Mouse (Mus musculus): ENCODE data around the gene Tmem184b.

The Tmem184b gene

DNA sequence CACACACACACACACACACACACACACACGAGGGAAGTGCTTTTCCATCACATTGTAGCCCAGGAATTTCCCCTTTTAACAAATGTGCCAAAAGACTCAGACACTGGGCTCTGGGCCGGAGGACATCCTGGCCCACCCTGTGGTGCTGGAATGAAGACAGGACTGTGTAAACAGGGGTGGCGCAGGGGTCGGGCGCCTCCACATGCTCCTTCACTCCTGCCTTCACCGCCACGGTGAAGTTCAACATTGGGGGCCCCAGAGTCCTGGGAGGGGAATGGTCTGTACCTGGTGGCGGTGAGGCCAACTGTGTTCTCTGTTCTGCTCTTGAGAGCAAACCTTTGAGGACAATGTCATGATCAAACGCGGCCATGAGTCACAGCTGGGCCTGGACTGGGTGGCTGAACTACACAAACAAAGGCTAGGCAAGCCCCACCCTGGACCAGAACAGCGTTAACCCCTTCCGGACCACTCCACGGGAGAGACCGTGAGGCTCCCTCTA lies 35.0 kb downstream of the Tmem184b start:
- DNase-seq (ENCODE audit: low spot score) = peak; percentile 88

DNA sequence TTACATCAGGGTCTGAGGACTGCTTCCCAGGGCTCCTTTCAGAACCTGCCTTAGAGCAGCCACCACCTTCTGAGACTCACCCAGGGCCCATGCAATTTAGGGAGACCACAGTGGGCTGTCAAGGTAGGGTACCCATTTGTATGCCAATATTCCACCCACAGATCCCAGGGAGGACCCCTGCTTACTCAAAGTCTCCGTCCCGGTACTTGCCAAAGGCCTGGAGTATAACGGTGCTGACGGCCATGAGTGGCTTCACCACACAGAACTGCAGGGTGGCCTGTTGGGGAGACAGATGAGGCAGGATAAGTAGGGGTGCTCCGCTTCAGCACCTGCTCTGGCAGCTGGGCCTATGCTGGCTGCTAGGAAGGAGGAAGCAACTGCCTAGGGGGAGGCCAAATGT lies 37.0 kb downstream of the Tmem184b start:
- no peak for DNase-seq (ENCODE audit: low spot score)

DNA sequence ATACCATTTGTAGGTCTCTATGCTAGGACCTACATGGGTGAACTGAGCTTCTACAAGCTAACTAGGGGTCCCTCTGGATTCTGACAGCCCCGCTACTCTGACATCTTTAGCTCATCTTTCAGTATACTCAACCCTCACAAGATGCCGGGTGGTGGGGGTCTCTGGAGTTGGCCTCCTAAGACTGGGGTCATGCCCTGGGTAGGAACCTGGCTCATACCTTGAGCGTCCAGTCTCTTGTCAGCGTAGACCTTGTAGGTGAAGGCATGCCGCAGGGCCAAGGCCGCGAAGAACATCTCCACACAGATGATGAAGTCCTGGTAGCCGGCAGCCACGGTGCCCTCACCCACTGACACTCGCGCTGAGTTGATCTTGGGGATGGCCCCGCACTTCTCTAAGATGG lies 38.3 kb downstream of the Tmem184b start:
- DNase-seq (ENCODE audit: low spot score) = no peak

GRCm38 (mm10) chr15:79364120-79364519 lies 39.2 kb downstream of the Tmem184b start:
- no peak for DNase-seq (ENCODE audit: low spot score)

DNA sequence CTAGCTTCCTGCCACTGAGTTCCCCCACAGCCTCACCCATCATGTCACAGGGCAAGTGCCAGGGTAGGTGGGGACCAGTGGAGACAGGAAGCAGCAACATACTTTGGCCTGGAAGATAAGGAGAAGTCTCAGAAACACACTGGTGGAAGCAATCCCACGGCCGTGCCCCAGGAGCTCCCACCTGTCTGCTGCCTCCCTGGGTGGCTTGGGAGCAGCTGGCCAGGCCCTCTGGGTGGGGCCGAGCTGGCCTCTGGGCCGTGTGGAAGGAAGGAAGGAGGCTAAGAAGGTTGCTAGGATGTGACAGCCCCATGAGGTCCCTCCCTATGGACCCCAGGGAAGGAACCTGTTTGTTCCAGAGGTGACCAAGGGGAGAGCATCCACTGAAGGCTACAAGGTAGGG lies 42.3 kb downstream of the Tmem184b start:
- no peak for DNase-seq (ENCODE audit: low spot score)

DNA sequence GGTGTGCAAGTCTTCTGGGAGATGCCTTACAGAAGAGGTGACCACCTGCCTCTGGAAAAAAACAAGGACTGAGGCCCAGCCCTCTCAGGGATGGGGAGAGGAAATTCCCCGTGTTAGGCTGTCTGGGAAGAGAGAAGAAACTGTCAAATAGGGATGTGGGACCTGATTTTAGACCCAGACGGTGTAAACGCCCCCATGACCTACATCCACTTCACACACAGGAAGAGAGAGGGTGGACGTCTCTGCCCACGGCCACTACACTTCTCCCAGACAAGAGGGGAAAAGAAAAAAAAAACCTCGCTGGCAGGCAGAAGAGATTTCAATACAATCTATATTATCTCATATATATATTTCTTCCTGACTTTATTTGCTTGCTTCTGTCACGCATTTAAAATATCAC lies 43.0 kb downstream of the Tmem184b start:
- DNase-seq (ENCODE audit: low spot score) = no peak

DNA sequence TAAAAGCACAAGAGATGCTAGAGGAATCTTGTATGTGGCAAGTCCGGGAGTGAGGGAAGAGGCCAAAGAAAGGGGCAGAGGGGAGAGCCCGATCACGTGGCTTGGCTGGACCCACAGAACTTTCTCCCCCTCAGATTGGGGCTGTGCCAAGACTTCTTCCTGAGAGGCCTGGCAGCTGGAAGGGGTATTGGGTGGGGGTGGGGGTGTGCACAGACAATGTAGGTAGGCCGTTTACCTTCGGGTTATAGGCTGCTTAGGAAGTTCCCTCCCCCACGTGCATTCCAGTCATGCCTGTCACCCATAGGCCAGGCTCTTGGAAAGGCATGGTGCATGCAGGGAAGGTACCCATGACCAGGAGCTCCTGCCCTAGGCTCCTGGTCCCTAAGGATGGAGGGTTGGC lies 43.4 kb downstream of the Tmem184b start:
- DNase-seq (ENCODE audit: low spot score) = peak; percentile 23

DNA sequence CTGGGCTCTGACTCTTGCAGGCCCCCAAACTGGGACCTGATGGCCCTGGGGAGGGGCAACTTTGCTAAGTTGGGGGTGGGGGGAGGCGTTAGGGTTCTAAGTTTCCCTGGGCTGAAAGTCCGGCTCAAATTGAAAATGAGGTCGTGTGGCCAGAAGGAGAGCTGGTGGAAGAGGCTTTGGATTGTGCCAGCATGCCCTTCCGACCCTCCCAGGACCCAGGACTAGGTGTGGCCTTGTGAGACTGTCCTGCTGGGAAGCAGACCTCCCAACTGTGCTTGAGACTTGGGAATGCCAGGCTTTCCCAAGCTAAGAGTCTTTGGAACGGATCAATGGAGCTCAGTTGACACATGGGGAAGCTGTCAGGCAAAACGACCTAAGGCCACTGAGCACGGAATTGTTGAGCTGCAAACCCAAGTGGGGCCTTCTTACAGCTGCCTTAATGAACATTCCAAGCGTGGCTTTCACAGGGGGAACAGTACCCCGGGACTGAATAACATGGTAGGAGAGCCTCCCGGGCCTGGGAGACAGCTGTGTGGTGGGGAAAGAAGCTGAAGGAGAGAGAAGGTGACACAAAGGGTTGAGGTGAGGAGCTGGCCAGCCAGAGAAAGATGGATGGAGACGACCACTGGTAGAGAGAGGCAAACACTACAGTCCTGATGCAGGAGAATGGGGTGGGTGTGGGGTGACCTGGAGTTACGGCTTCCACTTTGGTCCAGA lies 45.2 kb downstream of the Tmem184b start:
- DNase-seq (ENCODE audit: low spot score) = no peak

DNA sequence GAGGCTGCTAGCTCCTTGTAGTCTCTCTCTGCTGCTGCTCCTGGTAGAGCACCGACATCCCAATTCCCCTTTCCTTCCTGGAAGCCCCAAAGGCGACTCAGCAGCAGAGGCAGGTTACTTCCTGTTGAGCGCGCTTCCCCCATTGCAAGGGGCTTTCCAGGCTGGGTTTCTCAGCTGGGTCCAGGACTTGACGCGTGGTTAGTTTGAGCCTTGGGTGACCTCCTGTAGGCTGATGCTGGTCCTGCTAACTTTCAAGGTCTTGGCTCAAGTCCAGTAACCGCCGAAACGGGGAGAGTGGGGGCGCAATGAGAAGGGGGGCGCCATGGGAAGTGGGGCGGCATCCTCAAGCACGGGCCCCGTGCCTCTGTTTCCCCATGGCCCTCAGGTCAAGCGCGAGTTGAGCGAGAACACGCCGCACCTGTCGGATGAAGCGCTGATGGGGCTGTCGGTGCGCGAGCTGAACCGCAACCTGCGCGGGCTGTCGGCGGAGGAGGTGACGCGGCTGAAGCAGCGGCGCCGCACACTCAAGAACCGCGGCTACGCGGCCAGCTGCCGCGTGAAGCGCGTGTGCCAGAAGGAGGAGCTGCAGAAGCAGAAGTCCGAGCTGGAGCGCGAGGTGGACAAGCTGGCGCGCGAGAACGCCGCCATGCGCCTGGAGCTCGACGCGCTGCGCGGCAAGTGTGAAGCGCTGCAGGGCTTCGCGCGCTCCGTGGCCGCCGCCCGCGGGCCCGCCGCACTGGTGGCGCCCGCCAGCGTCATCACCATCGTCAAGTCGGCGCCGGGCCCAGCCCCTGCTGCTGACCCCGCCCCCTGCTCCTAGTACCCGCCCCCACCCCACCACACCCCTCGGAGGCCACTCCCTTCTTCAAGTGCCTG lies 46.1 kb downstream of the Tmem184b start:
- peak; percentile 75 for DNase-seq (ENCODE audit: low spot score)

GRCm38 (mm10) chr15:79356481-79356880 lies 46.9 kb downstream of the Tmem184b start:
- no peak for DNase-seq (ENCODE audit: low spot score)

GRCm38 (mm10) chr15:79354619-79355018 lies 48.8 kb downstream of the Tmem184b start:
- DNase-seq (ENCODE audit: low spot score) = no peak

- no peak for DNase-seq (ENCODE audit: low spot score)
These were observed 49.6 kb downstream of the Tmem184b start for GRCm38 (mm10) chr15:79353690-79354305.

DNA sequence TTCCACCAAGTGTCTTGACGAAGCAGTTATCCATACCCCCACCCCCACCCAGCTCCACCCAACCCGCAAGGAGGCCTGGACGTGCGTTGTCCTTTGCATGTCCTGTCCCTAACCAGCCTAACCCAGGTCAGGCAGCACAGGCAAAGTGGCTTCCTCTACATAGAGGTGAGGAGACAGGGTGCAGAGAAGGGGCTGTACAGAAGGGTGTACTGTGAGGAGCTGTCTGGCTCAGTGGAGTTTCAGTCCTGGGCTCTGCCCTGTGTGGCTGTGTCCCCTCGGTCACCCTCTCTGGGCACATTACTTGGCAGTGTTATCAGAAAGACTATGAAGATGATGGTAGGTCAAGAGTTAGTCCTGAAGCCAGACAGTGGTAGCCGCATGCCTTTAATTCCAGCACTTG lies 50.9 kb downstream of the Tmem184b start:
- no peak for DNase-seq (ENCODE audit: low spot score)

GRCm38 (mm10) chr15:79351331-79351767 lies 52.0 kb downstream of the Tmem184b start:
- peak; percentile 65 for DNase-seq (ENCODE audit: low spot score)

- DNase-seq (ENCODE audit: low spot score) = no peak
These were observed 52.5 kb downstream of the Tmem184b start for GRCm38 (mm10) chr15:79350866-79351265.

GRCm38 (mm10) chr15:79348651-79349050 lies 54.7 kb downstream of the Tmem184b start:
- DNase-seq (ENCODE audit: low spot score) = no peak

DNA sequence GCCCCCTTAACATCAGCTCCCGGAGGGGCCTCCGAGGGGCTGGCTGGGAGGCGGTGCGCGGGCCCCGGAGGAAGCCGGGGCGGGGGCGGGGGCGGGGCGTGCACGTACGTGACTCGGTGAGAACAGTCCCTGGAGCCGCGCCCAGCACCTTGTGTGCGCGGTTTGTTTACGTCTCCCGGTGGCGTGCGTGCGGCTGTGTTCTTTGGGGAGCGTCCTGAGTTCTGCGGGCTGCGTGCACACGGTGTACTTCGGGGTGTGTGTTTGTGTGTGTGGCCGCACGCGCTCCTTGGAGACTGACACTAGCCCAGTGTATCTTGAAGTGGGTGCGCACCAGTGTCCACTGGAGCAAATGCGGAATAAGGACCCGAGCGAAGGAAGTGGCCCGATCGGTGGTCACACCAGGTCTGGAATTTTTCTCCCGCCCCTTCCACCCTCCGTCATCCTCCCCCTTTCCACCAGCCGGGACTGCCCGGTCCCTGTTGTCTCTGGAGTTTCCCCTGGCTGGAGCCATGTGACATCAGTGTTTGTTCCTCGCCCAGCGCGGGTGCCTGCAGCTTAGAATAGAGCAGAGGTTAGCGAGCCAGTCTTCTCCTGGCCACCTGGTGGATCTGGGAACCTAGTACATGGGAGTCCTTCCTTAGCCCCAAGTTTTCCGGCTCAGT lies 55.4 kb downstream of the Tmem184b start:
- peak; percentile 80 for DNase-seq (ENCODE audit: low spot score)

GRCm38 (mm10) chr15:79347165-79347844 lies 56.1 kb downstream of the Tmem184b start:
- peak; percentile 94 for DNase-seq (ENCODE audit: low spot score)

DNA sequence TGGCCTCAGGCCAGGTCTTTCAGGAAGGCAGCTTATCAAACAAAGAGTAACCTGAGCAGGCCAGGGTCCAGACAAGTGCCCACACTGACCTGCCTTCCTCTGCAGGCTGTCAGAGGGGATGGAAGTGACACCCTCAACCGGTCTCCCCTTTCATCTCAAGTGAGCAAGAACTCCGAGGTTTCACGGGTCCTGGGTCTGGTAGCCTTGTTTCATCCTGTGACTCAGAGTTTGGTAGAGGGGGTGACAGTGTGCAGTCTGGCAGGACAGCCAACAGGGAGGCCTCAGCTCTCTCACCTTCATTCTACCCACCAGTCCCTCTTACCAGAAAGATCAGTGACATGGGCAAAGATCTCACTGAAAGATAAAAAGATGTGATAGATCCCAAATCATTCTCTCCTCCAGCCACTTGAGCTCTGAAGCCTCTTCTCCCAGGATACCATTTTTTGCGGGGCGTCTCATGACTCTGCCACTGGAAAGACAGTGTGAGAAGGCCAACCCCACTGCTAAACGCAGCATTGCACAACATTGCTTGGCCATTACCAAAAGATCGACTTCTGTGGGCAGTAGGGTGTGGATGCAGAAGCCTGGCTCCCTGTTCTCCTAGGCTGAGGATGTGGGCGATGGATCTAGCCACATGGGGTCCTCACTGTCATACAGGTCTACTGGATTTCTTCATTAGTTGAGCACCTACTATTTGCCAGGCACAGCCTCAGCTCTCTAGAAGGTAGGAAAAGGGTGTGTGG lies 57.1 kb downstream of the Tmem184b start, which contains the start of gene Maff:
Maff (plus strand) TSS at position 571 of the 743 bp plus-strand sequence.
- no peak for DNase-seq (ENCODE audit: low spot score)

- DNase-seq (ENCODE audit: low spot score) = no peak
These were observed 58.7 kb downstream of the Tmem184b start for GRCm38 (mm10) chr15:79344627-79345026.
